Mouse (Mus musculus): Measurements from ENCODE around the gene Vps26a.

The Vps26a gene

DNA sequence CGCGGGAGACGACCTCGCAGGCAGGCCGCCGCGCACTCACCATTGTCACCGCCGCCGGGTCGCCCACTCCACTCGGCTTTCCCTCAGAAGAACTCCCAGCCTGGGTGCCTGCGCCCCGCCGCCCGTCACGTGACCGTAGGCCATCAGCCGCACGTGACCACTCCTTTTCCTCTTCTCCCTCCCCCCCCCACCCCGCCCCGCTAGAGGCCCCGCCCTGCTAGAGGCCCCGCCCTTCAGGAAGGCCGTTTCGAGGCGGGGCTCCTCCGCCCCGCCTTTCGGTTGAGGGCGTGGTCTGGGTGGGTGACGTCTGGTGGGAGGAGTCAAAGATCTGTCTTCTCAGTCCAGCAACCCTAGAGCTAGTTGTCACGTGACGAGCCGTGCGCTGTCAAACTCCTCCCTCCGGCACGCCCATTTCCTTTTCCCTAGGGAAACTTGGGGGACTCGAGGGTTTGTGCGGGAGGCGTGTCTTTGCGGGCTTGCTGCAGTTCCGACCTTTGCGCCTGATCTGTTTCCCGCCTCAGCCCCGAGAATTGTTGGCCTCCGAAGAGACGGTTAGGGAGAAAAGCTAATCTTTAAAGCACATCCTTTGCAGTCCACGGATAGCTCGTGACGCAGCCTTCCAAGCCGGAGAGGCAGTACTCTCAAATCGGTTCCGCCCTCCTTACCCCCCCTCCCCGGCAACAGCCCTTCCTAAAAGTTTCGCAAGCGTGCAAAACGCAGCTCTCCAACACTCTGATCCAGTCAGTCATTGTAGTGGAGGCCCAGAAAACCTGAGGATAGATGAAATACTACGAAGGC lies at the start of gene Vps26a:
Gene Vps26a (minus strand): TSS at position 188 of the 798 bp plus-strand sequence.
- DNase-seq (ENCODE audit: low read depth, low spot score) = peak; percentile 100

DNA sequence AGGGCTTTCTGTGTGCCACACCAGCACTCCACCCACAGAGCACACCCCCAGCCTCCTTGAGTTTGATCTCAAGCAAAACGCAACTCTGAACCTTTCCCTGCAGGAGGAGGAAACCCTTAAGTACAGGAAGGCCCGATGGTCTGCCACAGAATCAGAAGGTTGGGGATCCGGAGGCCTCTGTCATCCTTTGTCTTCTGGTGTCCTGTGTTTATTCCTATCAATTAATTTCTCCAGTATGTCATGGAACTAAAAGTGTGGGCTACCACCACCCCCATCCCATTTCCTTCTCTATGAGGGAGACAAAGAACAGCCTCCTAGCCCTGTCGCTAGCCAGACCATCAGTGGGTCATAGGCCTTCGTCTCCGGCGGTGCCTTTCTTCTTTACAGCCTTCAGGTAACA lies 47.9 kb upstream of the Vps26a start:
- no peak for DNase-seq (ENCODE audit: low read depth, low spot score)

DNA sequence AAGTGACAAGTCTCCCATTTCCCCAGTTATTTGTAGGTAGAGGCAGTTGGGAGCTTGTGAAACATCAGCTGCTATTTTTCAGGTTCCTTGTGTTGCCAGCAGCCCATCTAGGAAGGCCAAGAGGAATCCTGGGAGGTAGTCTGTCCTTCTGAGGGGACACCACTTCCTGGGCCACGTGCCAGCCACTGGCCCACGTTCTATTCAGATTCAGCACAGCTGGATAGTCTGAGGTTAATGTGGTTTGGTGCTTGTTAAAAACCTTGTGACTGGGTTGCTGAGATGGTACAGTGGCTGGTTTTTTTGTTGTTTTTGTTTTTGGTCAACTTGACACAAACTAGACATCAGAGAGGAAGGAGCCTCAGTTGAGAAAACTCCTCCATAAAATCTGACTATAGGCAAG lies 46.2 kb upstream of the Vps26a start:
- no peak for DNase-seq (ENCODE audit: low read depth, low spot score)

GRCm38 (mm10) chr10:62530183-62530582 lies 43.6 kb upstream of the Vps26a start:
- no peak for DNase-seq (ENCODE audit: low read depth, low spot score)

- no peak for DNase-seq (ENCODE audit: low read depth, low spot score)
Measured at GRCm38 (mm10) chr10:62527351-62527750, 40.7 kb upstream of the Vps26a start, which contains the start of gene Srgn. Gene Srgn, minus strand, starts transcription at chr10:62527451.

- no peak for DNase-seq (ENCODE audit: low read depth, low spot score)
Measured at GRCm38 (mm10) chr10:62522346-62522950, 35.8 kb upstream of the Vps26a start.

- DNase-seq (ENCODE audit: low read depth, low spot score) = no peak
Measured at GRCm38 (mm10) chr10:62521763-62522162, 35.2 kb upstream of the Vps26a start.

GRCm38 (mm10) chr10:62520911-62521310 lies 34.3 kb upstream of the Vps26a start:
- DNase-seq (ENCODE audit: low read depth, low spot score) = no peak

GRCm38 (mm10) chr10:62517511-62517910 lies 30.9 kb upstream of the Vps26a start:
- no peak for DNase-seq (ENCODE audit: low read depth, low spot score)

GRCm38 (mm10) chr10:62512855-62513254 lies 26.2 kb upstream of the Vps26a start:
- DNase-seq (ENCODE audit: low read depth, low spot score) = no peak

GRCm38 (mm10) chr10:62511528-62511927 lies 24.9 kb upstream of the Vps26a start:
- no peak for DNase-seq (ENCODE audit: low read depth, low spot score)

- DNase-seq (ENCODE audit: low read depth, low spot score) = no peak
Measured at GRCm38 (mm10) chr10:62509032-62509656, 22.5 kb upstream of the Vps26a start.

DNA sequence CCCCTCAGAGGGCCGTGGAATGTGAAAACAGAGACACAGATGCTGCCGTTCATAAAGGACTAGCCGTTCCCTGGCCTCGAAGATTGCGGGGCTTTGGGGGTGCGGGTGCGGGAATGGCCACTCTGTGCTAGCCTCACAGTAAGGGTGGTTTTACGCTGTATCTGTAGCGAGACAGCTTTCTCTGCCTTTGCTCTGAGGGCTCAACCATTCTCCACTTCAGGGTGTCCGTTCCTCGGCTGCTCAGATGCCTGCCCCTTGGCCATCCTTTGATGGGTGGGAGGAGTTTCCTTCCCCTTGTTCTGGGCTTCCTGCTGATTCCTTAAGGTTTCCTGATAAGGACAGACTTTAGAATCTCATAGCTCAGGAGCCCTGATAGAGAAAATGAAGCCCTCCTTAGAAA lies 21.9 kb upstream of the Vps26a start:
- DNase-seq (ENCODE audit: low read depth, low spot score) = no peak

DNA sequence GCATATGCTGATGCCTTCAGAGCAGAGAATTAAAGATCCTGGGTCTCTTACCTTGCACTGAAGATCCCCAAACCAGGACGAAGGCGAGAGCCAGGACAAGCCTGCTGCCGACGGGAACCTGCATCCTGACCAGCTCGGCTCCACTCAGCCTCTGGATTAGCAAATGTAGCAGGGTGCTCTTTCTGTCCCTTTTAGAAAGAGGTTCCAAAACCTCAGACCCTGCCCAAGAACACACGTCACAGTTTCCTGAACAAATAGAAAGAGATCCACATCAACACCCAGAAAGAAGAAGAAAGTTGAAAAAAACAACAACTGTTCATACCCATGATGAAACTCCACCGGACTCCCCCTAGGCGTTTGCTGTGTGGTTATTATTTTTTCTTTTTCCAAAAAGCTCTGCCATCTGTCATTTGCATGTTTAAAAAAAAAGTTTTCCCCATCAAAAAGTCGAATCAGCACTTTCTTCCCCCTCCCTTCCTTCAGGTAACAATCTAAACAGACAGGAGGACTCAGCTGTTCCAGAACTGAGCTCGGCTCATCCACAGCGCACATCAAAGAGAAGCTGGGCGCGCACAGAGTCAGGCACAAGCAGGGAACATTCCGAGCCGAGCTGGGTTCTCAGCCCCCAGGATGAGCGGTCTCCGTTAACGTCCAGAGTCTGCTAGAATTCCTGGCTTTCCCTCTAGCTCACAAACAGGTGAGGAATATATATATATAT lies 21.1 kb upstream of the Vps26a start:
- peak; percentile 73 for DNase-seq (ENCODE audit: low read depth, low spot score)

GRCm38 (mm10) chr10:62507071-62507470 lies 20.5 kb upstream of the Vps26a start:
- DNase-seq (ENCODE audit: low read depth, low spot score) = no peak

GRCm38 (mm10) chr10:62506019-62506556 lies 19.5 kb upstream of the Vps26a start:
- peak; percentile 45 for DNase-seq (ENCODE audit: low read depth, low spot score)

DNA sequence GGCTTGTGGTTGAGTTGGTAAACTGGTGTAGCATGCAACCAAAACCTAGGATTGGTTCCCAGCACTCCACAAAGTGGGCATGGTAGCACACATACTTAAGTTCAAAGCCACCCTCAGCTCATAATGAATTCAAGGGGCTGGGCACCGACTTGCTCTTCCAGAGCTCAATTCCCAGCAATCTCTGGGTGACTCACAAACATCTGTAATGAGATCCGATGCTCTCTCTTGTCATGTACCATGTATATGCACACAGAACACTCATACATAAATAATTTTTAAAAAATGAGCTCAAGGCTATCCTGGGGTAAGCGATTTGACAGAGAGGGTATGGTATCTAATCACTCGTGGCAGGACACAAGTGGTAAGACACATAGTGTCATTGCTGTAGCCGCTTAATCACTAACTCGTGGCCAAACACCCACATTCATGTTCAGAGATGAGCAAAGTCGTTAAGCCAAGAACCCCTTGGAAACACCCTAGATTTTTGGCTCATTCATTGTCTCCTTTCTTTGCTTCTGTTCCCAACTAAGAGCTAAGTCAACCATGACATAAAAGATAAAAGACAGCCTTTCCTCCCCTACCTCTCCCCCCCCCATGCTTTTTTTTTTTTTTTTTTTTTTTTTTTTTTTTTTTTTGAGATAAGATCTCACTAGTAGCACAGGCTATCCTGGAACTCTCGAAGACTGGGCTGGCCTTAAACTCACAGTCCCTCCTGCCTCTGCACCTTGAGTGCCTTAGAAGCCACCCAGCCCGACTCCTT lies 18.8 kb upstream of the Vps26a start:
- no peak for DNase-seq (ENCODE audit: low read depth, low spot score)

GRCm38 (mm10) chr10:62503836-62504628 lies 17.4 kb upstream of the Vps26a start:
- DNase-seq (ENCODE audit: low read depth, low spot score) = no peak

- DNase-seq (ENCODE audit: low read depth, low spot score) = no peak
Measured at GRCm38 (mm10) chr10:62503353-62503752, 16.7 kb upstream of the Vps26a start.

DNA sequence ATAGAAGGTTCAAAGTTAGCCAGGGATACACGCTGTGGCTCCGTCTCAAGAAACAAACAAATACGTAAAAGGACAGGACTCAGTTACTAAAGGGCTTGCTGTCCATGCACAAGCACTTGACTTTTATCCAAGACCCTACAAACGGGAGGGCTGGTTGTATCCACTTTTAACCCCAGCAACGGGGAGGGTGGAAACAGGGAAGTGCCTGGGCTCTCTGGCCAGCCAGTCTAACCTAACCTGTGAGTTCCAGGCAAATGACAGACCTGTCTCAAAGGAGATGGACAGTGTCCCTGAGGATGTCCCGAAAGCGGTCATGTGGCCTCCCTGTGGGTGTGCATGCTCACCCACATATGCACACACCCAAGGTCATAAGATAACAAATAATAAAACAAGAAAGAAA lies 15.3 kb upstream of the Vps26a start:
- no peak for DNase-seq (ENCODE audit: low read depth, low spot score)
